Mouse (Mus musculus) forebrain, postnatal 0 days (tissue): ENCODE results near the gene Ngdn. TPM values are rescaled to one million over a fixed set of nuclear protein-coding genes. Genes with fewer than 3 reads are reported as not detected.
"Not testable (repeated sequence)": the region's sequence is repeated elsewhere in the genome, so short reads cannot be mapped to it uniquely, and the experiment has no call there.

Experiments
- ATAC-seq: fragments of 200-750 bp; cut with Nextera tagmentation; 2 replicates; pipeline ENCODE4 v1.8.0; 2017; ENCODE audit warnings: mild to moderate bottlenecking, moderate library complexity
- DNase-seq: peaks from one replicate; pipeline ENCODE4 v3.0.0-alpha.2; 2015
- H3K27ac ChIP-seq: fragments of 300-500 bp; sonication (generic); 2 replicates; pipeline ENCODE4 v1.5.1; 2014; ENCODE audit warnings: low read depth, mild to moderate bottlenecking, antibody characterized with exemption, low read length, moderate library complexity, mixed read lengths
- H3K27me3 ChIP-seq: fragments of 300-500 bp; sonication (generic); 2 replicates; pipeline ENCODE4 v1.6.1; 2014; ENCODE audit warnings: mild to moderate bottlenecking, low read length, mixed read lengths; ENCODE audit not compliant: insufficient read depth
- H3K36me3 ChIP-seq: fragments of 300-500 bp; sonication (generic); 2 replicates; pipeline ENCODE4 v1.6.1; 2014; ENCODE audit warnings: mild to moderate bottlenecking, moderate library complexity; ENCODE audit not compliant: insufficient read depth
- H3K4me1 ChIP-seq: fragments of 300-500 bp; sonication (generic); 2 replicates; pipeline ENCODE4 v1.6.1; 2014; ENCODE audit warnings: antibody characterized with exemption; ENCODE audit not compliant: insufficient read depth
- H3K4me2 ChIP-seq: fragments of 300-500 bp; sonication (generic); 2 replicates; pipeline ENCODE4 v1.6.1; 2014; ENCODE audit warnings: low read depth, mild to moderate bottlenecking, moderate library complexity
- H3K4me3 ChIP-seq: fragments of 300-500 bp; sonication (generic); 2 replicates; pipeline ENCODE4 v1.5.1; 2014; ENCODE audit warnings: low read depth, low read length, mixed read lengths
- H3K9ac ChIP-seq: fragments of 300-500 bp; sonication (generic); 2 replicates; pipeline ENCODE4 v1.6.1; 2014; ENCODE audit warnings: mild to moderate bottlenecking
- H3K9me3 ChIP-seq: fragments of 300-500 bp; sonication (generic); 2 replicates; pipeline ENCODE4 v1.6.1; 2016; ENCODE audit warnings: low read length
- CTCF ChIP-seq: sonication (generic); IDR thresholded peaks from 2 replicates; pipeline ENCODE4 v1.5.1; 2016; ENCODE audit warnings: antibody characterized with exemption, control low read depth, low read depth
- WGBS: fragments of 180-500 bp; shearing (Covaris S2); extraction: QIAGEN DNeasy Blood & Tissue Kit; methylation state at CpG from one replicate; pipeline ENCODE4 v1.1.7; 2014; 5-methylcytosine and 5-hydroxymethylcytosine counted together
- polyA plus RNA-seq: library from polyadenylated mRNA; unstranded; fragments of >200 nt; fragmentation: Nextera tagmentation; extraction: Ambion mirVana; gene quantifications from 2 replicates; pipeline ENCODE4 v1.2.1, GENCODE M21; 2015
- total RNA-seq: library from RNA; depleted of rRNA; stranded (reverse); fragments of >200 nt; gene quantifications from 2 replicates; pipeline ENCODE4 v1.2.3, GENCODE M21; 2014

The Ngdn gene
- total and polyA plus RNA-seq, 2 experiments from 2014 or later = 24.2 to 47.9 TPM

- Histone ChIP-seq H3K9me3 (no peaks in the 10 kb centered on the region), H3K36me3 (no peaks in the 10 kb centered on the region), H3K4me2 (no peak overlapping the region), H3K27me3 (no peaks in the 10 kb centered on the region), H3K9ac (no peak overlapping the region), H3K4me3 (no peak overlapping the region), H3K27ac (peak overlapping the region; percentile 85), H3K4me1 (no peaks in the 10 kb centered on the region; the same call in 1 of the 2 replicates)
- 68% methylated on average over 6 of the region's 6 CpGs for WGBS
- DNase-seq (peak; percentile 82), ATAC-seq (peak; percentile 94)
- TF ChIP-seq CTCF = no peak
These were observed 41.0 kb upstream of the Ngdn start for GRCm38 (mm10) chr14:54974068-54974791.

DNA sequence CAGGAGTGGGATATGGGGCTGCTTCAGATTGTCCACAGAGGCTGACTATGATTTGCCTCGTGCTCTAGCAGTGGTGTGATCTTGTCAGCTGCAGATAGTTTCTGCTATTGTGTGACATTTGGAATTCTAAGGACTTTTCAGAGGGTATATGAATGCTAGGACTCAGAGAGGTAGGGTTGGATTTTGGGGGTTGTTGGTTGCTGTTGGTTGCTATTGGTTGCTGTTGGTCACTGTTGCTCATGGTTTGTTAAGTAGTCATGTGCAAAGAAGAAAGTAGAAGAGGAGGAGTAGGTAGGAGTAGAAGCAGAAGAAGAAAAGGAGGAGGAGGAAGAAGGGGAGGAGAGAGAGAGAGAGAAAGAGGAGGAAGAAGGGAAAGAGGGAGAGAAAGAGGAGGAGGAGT, 38.6 kb upstream of the Ngdn start, which contains the start of gene Gm17428:
Gene Gm17428, plus strand, starts transcription at position 301 of the 400 bp plus-strand sequence.
- DNase-seq = no peak
- no peak for TF ChIP-seq CTCF
- WGBS = 61% methylated on average over 1 of the region's 1 CpGs

GRCm38 (mm10) chr14:54978664-54979063, 36.6 kb upstream of the Ngdn start:
- Histone ChIP-seq H3K4me3 (no peak overlapping the region), H3K27me3 (no peaks in the 10 kb centered on the region), H3K27ac (no peak overlapping the region), H3K36me3 (no peaks in the 10 kb centered on the region), H3K4me2 (no peak overlapping the region), H3K9ac (no peak overlapping the region), H3K9me3 (no peaks in the 10 kb centered on the region), H3K4me1 (no peaks in the 10 kb centered on the region; the same call in 1 of the 2 replicates)
- no peak for TF ChIP-seq CTCF
- WGBS = 88% methylated on average over 8 of the region's 8 CpGs
- ATAC-seq = no peak
- no peak for DNase-seq

More for the DNA sequence above, 38.6 kb upstream of the Ngdn start, which contains the start of gene Gm17428:
- no peaks in the 10 kb centered on the region for H3K9me3 ChIP-seq
- no peak within 1 kb of the TSS for H3K27ac ChIP-seq
- H3K4me3 ChIP-seq = no peak within 1 kb of the TSS
- H3K9ac ChIP-seq = no peak within 1 kb of the TSS
- H3K36me3 ChIP-seq = no peaks in the 10 kb centered on the region
- ATAC-seq = no peak
- H3K4me2 ChIP-seq = no peak within 1 kb of the TSS
- no peaks in the 10 kb centered on the region for H3K27me3 ChIP-seq
- H3K4me1 ChIP-seq = no peaks in the 10 kb centered on the region; the same call in 1 of the 2 replicates

- H3K27me3 ChIP-seq = no peaks in the 10 kb centered on the region
- H3K27ac ChIP-seq = no peak overlapping the region
- no peaks in the 10 kb centered on the region for H3K36me3 ChIP-seq
- WGBS = 96% methylated on average over 7 of the region's 7 CpGs
- ATAC-seq = no peak
- H3K9me3 ChIP-seq = no peaks in the 10 kb centered on the region
- H3K4me2 ChIP-seq = no peak overlapping the region
- H3K4me1 ChIP-seq = no peaks in the 10 kb centered on the region
- no peak overlapping the region for H3K4me3 ChIP-seq
- no peak for TF ChIP-seq CTCF
- DNase-seq = no peak
- H3K9ac ChIP-seq = no peak overlapping the region
These were observed 33.3 kb upstream of the Ngdn start for GRCm38 (mm10) chr14:54981934-54982333.

- H3K4me1 ChIP-seq, H3K9ac ChIP-seq, H3K36me3 ChIP-seq, H3K4me2 ChIP-seq, ATAC-seq, H3K27ac ChIP-seq, DNase-seq, H3K27me3 ChIP-seq, H3K9me3 ChIP-seq, H3K4me3 ChIP-seq: not testable (repeated sequence)
- WGBS = 92% methylated on average over 9 of the region's 9 CpGs
These were observed 26.8 kb upstream of the Ngdn start for GRCm38 (mm10) chr14:54988350-54988874.

DNA sequence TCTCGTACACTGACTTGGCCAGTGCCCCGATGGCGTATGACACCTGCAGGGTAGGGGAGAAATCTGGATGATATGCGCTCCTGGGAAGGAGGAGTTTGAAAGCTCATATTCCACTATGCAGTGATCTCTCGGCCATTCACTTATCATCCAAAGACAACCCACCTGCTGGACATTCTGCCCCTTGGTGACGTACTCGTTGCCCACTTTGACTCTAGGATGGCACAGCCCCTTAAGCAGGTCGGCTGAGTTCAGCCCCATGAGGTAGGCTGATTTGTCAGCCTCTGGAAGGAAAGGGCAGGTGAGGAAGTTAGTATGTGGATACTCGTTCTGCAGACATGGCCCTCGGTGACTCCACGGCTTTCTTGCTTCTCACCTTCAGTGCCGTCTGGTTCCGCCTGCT, 26.4 kb upstream of the Ngdn start:
- Histone ChIP-seq H3K27me3 (no peaks in the 10 kb centered on the region), H3K4me3 (no peak overlapping the region), H3K9me3 (no peaks in the 10 kb centered on the region), H3K27ac (no peak overlapping the region), H3K4me1 (no peaks in the 10 kb centered on the region), H3K4me2 (no peak overlapping the region), H3K9ac (no peak overlapping the region), H3K36me3 (no peaks in the 10 kb centered on the region)
- no peak for TF ChIP-seq CTCF
- 92% methylated on average over 13 of the region's 13 CpGs for WGBS
- ATAC-seq (no peak), DNase-seq (no peak)

GRCm38 (mm10) chr14:54989886-54990441, 25.3 kb upstream of the Ngdn start:
- no peaks in the 10 kb centered on the region for H3K9me3 ChIP-seq
- H3K4me3 ChIP-seq = no peak overlapping the region
- WGBS = 73% methylated on average over 8 of the region's 8 CpGs
- no peak overlapping the region for H3K4me2 ChIP-seq
- ATAC-seq (peak; percentile 51; the same call in 1 of the 2 replicates), DNase-seq (no peak)
- TF ChIP-seq CTCF = no peak
- H3K9ac ChIP-seq = no peak overlapping the region
- no peaks in the 10 kb centered on the region for H3K27me3 ChIP-seq
- peak overlapping the region; percentile 62; the same call in 1 of the 2 replicates for H3K27ac ChIP-seq
- H3K4me1 ChIP-seq = 0 out of 2 replicates have a peak, but pooled peaks cover 7% of the 10 kb centered on the region
- H3K36me3 ChIP-seq = no peaks in the 10 kb centered on the region
